Mouse (Mus musculus): Measurements from ENCODE around the gene Tmem116. TPM values are rescaled to one million over a fixed set of nuclear protein-coding genes. Genes with fewer than 3 reads are reported as not detected.

Gene Tmem116
- polyA plus RNA-seq (2012): 2.0 TPM in 2 replicates

DNA sequence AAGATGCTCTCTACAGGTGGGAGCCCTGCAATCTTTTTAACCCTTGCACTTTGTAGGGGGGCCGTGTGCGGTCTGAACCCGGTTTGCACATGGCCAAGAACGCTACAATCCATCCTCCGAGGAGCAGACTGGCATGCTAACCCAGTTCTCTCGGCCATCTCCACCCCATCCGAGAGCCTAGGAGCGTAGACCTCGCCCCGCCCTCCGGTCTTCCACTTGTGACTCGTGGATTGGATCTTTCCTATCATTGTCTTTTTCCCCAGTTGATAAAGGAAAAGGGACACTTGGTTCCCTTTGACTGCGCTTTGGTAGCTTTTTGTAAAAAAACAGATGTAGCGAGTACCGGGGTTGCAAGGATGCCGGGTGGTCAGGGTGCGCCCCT lies at the start of gene Tmem116:
Gene Tmem116 (plus strand): TSS at position 250 of the 382 bp plus-strand sequence.
- TF ChIP-seq GATA1 (IDR thresholded peaks at IDR 0.05; ENCODE audit: low read length): no peak

- TF ChIP-seq GATA1 (IDR thresholded peaks at IDR 0.05; ENCODE audit: low read length): no peak
Observed at GRCm38 (mm10) chr5:121407856-121408255, 43.8 kb upstream of the Tmem116 start.

DNA sequence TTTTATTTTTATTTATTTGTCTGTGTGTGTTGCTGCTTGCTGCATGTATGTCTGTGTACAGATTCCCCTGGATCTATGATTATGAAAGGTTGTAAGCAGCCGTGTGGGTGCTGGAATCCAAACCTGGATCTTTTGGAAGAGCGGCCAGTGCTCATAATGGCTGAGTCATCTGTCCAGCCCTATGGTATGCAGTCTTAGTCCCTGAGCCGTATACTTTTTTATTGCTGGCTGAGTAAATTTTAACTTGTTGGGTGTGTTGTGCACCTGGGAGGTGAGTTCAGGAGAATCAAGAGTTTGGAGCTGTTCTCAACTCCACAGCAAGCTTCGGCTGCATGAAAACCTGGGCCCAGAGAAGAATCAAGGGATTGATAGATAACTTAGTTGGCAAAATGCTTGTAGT lies 40.7 kb upstream of the Tmem116 start:
- no peak for TF ChIP-seq GATA1 (IDR thresholded peaks at IDR 0.05; ENCODE audit: low read length)

- no peak for TF ChIP-seq GATA1 (IDR thresholded peaks at IDR 0.05; ENCODE audit: low read length)
Observed at GRCm38 (mm10) chr5:121420721-121421120, 31.0 kb upstream of the Tmem116 start.

DNA sequence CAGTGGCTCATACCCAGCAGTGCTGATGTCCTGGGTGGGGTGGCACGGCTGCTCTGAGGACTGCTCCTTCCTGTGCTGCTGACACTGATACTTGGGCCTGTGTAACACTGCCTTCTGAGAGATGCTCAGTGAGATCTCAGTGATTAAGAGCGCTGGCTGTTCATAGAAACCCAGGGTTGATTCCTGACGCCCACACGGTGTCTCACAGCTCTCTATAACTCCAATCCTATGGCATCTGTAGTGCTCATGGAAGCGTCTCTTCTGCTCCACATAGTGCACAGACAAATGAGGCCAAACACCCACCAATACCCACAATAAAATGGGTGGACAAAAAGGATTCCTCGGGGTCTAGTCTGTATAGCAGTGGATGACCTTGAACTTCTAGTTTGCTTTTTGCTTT lies 28.9 kb upstream of the Tmem116 start:
- no peak for TF ChIP-seq GATA1 (IDR thresholded peaks at IDR 0.05; ENCODE audit: low read length)

GRCm38 (mm10) chr5:121423297-121423696 lies 28.4 kb upstream of the Tmem116 start:
- TF ChIP-seq GATA1 (IDR thresholded peaks at IDR 0.05; ENCODE audit: low read length): no peak

DNA sequence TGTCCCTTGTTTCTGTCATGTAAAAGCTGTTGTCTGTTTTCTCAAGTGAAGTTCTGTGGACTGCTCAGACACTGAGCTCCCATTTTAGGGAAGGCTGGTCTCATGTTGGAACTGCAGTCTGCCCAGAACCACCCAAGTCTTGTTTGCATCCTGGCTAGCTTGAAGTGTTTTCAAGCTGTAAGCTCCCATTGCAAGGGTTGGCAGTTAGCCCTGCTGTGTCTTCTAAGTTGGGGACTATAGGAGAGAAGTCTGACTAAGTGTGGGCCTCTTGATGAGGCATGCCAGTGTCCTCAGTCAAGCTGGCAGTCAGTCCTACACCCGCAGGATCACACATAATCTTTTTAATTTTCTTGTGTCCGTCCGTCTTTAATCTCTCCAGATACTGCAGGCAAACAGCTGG lies 22.7 kb upstream of the Tmem116 start:
- TF ChIP-seq GATA1 (IDR thresholded peaks at IDR 0.05; ENCODE audit: low read length): no peak

GRCm38 (mm10) chr5:121438131-121438530 lies 13.6 kb upstream of the Tmem116 start:
- TF ChIP-seq GATA1 (IDR thresholded peaks at IDR 0.05; ENCODE audit: low read length): no peak

GRCm38 (mm10) chr5:121438756-121439155 lies 12.9 kb upstream of the Tmem116 start:
- no peak for TF ChIP-seq GATA1 (IDR thresholded peaks at IDR 0.05; ENCODE audit: low read length)

DNA sequence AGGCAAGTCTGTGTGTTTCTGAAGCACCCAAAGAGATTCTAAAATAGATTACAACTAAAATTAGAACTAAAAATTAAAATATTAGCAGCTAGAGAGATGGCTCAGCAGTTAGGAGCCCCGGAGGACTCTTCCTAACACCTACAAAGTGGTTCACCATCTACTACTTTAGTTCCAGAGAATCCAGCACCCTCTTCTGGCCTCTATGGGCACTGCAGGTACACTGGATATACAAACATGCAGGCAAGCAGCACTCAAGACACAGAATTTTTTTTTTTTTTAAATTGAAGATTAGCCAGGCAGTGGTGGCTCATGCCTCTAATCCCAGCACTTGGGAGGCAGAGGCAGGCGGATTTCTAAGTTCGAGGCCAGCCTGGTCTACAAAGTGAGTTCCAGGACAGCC lies 8.1 kb upstream of the Tmem116 start:
- TF ChIP-seq GATA1 (IDR thresholded peaks at IDR 0.05; ENCODE audit: low read length): no peak

DNA sequence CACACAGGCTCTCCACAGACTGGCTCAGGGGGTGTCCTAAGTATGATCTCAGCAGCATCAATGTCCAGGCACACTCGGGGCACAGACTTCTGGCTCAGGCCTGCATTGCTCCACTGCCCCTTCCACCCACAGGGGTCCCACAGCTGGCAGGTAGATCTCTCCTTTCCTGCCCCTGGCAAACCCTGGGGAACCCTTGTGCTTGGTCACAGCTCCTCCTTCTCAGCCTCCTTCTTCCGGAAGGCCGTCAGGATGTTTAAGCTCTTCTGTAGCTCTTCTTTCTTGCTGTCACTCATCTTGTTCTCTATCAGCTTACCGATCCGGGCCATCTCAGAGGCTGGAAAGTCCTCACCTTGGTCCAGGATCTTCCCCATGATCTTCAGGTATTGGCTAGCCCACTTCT lies 6.8 kb upstream of the Tmem116 start:
- no peak for TF ChIP-seq GATA1 (IDR thresholded peaks at IDR 0.05; ENCODE audit: low read length)

DNA sequence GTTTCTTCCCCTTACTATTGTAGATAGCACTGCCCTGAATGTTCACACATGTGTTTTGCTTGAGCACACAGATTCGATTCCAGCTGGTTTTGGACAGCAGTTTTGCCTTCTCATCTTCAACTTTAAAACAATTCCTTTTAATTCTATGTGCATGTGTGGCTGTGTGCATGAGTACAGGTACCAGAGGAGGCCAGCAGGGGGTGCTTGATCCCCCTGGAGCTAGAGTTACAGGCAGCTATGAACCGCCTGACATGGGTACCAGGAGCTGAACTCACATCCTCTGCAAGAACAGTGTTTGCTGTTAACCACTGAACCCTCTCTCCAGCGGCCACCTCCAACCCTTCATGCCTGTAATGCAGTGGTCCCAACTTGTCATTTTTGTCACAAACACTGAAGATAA lies 3.2 kb upstream of the Tmem116 start:
- TF ChIP-seq GATA1 (IDR thresholded peaks at IDR 0.05; ENCODE audit: low read length): no peak

DNA sequence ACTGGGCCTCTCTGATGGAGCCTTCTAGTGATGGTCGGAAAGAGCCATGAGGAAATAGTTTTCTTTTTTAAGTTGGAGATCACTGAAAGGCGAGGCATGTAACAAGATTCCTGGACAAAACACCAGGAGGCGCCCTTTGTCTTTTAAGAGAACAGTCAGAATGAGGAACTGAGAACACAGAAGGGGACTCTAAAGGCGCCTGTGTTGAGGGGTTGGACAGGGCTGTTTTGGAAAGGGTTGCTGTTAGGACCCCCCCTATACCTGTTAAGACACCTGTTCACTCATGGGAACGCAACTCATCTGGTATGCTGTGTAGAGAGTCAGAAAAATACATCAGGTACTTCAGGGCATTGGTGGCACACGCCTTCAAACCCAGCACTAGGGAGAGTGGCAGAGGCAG lies 1.7 kb upstream of the Tmem116 start:
- no peak for TF ChIP-seq GATA1 (IDR thresholded peaks at IDR 0.05; ENCODE audit: low read length)

- TF ChIP-seq GATA1 (IDR thresholded peaks at IDR 0.05; ENCODE audit: low read length): no peak
Observed at GRCm38 (mm10) chr5:121450476-121450875, 1.2 kb upstream of the Tmem116 start.

DNA sequence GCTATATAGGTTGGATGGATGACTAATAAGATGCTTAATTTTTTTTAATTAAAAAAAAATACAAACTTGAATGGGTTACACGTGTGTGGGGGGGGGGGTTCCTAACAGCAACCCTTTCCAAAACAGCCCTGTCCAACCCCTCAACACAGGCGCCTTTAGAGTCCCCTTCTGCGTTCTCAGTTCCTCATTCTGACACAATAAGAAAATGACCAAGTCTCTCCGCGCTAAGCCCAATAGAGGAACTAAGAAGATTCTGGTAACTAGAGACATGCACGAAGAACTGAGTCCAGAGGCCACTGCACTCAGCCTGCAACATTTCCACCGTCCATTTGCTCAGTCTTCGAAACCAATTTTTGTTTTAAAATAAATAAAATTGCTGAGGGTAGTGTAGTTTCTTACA lies 490 bp upstream of the Tmem116 start:
- no peak for TF ChIP-seq GATA1 (IDR thresholded peaks at IDR 0.05; ENCODE audit: low read length)

DNA sequence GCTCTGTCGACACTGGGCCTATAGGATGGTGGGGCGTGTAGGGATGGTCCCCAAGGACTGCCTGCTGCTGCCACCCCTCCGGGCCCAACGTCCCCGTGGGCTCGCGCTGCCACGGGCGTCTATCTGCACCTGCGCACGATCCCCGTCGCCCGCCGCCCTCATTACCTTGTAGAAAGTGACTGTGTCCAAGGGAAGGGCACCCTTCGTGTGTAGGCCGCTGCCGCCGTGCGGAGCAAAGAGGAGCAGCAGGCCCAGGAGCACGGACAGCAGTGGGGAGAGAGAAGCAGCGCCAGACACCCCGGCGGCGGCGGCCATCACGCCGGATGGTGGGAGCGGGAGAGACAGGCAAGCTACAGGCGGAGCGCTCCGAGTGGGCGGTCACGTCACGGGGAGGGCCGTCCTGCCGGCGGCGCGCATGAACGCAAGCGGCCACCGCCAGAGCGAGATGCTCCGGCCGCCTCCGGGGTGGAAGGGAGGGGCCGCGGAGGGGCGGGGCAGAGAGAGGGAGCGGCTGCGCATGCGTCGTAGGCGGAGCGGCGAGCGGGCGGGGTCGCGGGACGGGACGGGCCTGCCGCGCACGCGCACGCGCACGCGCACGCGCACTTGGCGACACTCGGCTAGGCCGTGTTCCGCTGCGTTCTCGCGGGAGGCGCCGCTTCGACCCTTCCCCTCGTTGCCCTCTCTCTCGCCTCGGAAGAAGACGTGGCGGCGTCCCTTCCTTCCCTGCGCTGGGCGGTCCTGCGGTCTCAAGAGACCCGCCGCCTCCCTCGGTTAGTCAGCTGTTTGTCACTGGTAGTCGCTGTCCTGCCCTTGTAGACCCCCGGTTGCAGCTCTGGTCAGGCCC lies 555 bp downstream of the Tmem116 start, which contains the start of gene Erp29:
Gene Erp29 (minus strand): TSS at position 481 of the 844 bp plus-strand sequence.
- no peak for TF ChIP-seq GATA1 (IDR thresholded peaks at IDR 0.05; ENCODE audit: low read length)

DNA sequence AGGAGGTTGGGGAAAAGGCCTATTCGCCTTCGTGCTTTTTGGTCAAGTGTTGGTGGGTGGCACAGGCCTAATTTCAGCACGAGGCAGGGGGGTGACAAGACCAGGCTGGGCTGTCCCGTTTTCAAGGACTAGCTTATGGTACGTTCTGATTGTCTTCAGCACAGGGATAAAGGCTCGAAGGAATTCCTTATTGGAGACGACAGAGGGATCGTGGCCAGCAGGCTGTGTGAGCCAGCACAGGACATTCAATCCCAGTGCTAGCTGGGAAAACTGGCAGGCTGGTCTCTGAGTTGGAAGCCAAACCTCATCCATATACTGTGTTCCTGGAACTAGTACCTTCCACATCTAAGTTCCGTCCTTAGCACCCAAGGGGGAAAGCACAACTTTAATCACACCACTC lies 1.2 kb downstream of the Tmem116 start:
- TF ChIP-seq GATA1 (IDR thresholded peaks at IDR 0.05; ENCODE audit: low read length): no peak
